Mouse (Mus musculus) intestine, embryonic 16.5 days (tissue): ENCODE data around the gene Fundc2. TPM values are rescaled to one million over a fixed set of nuclear protein-coding genes. Genes with fewer than 3 reads are reported as not detected.

Experiments
- ATAC-seq: fragments of 200-750 bp; cut with Nextera tagmentation; 2 replicates; pipeline ENCODE4 v1.8.0; 2017; ENCODE audit warnings: moderate TSS enrichment, moderate library complexity
- H3K27ac ChIP-seq: fragments of 300-500 bp; sonication (generic); 2 replicates; pipeline ENCODE4 v1.5.1; 2014; ENCODE audit warnings: mild to moderate bottlenecking, low read length
- H3K27me3 ChIP-seq: fragments of 300-500 bp; sonication (generic); replicated peaks from 2 replicates; pipeline ENCODE4 v1.6.1; 2014; ENCODE audit warnings: low read length, control low read depth, mixed read lengths; ENCODE audit not compliant: control insufficient read depth, insufficient read depth
- H3K36me3 ChIP-seq: fragments of 300-500 bp; sonication (generic); 2 replicates; pipeline ENCODE4 v1.6.1; 2014; ENCODE audit warnings: low read length, control low read depth; ENCODE audit not compliant: control insufficient read depth, insufficient read depth
- H3K4me1 ChIP-seq: fragments of 300-500 bp; sonication (generic); 2 replicates; pipeline ENCODE4 v1.6.1; 2014; ENCODE audit warnings: low read length, control low read depth, mixed read lengths; ENCODE audit not compliant: control insufficient read depth, insufficient read depth
- H3K4me2 ChIP-seq: fragments of 300-500 bp; sonication (generic); 2 replicates; pipeline ENCODE4 v1.6.1; 2014; ENCODE audit warnings: low read depth, low read length, control low read depth
- H3K4me3 ChIP-seq: fragments of 300-500 bp; sonication (generic); 2 replicates; pipeline ENCODE4 v1.5.1; 2014; ENCODE audit warnings: mild to moderate bottlenecking, low read length
- H3K9ac ChIP-seq: fragments of 300-500 bp; sonication (generic); 2 replicates; pipeline ENCODE4 v1.6.1; 2014; ENCODE audit warnings: low read depth, low read length
- H3K9me3 ChIP-seq: fragments of 300-500 bp; sonication (generic); 2 replicates; pipeline ENCODE4 v1.6.1; 2016; ENCODE audit warnings: low read length, control low read depth; ENCODE audit not compliant: control insufficient read depth
- WGBS: fragments of 180-500 bp; shearing (Covaris S2); extraction: QIAGEN DNeasy Blood & Tissue Kit; methylation state at CpG from one replicate; pipeline ENCODE4 v1.1.7; 2014; 5-methylcytosine and 5-hydroxymethylcytosine counted together
- polyA plus RNA-seq: library from polyadenylated mRNA; unstranded; fragments of >200 nt; fragmentation: Nextera tagmentation; extraction: Ambion mirVana; gene quantifications from 2 replicates; pipeline ENCODE4 v1.2.1, GENCODE M21; 2015

Fundc2 gene
- polyA plus RNA-seq: 54.7 and 55.7 TPM in 2 replicates

DNA sequence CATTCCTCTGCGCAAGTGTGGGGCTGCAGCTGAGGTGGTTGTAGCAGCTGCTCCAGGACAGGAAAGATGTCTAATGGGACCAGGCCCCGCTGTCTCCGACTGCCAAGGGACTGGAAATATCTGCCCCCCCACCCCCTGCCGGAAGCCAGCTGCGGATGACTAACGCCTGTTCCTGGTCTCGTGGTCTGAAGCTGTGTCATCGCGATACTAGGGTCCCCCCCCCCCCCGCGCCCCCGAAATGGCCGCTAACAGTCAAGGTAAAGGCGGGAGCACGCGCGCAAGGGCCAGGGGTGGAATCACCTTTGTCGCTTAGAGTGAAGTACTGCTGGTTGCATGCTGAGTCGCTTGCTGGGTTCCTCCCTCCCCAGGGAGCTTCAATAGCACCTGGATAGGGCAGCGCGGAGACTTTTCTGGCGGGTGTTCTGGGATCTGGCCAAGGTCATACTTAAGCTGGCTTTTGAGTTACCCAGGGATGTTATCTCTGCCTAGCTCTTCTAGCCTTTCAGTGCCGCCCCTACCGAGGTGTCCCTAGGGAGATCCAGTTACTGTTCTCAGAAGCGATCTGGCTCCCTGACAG lies at the start of gene Fundc2, which contains the start of gene F8:
Gene Fundc2 (plus strand): TSS at position 205 of the 577 bp plus-strand sequence.
Gene F8 (minus strand): TSS at position 421 of the 577 bp plus-strand sequence.
- WGBS: 6% methylated on average over 22 of the region's 25 CpGs
- Histone ChIP-seq H3K4me3 (peak within 1 kb of the TSS; percentile 55), H3K4me2 (peak within 1 kb of the TSS; percentile 43), H3K9ac (peak within 1 kb of the TSS; percentile 73), H3K36me3 (no peaks in the 10 kb centered on the region), H3K27me3 (no peaks in the 10 kb centered on the region), H3K4me1 (no peaks in the 10 kb centered on the region), H3K9me3 (no peaks in the 10 kb centered on the region), H3K27ac (peak within 1 kb of the TSS; percentile 79)
- ATAC-seq: peak; percentile 97

DNA sequence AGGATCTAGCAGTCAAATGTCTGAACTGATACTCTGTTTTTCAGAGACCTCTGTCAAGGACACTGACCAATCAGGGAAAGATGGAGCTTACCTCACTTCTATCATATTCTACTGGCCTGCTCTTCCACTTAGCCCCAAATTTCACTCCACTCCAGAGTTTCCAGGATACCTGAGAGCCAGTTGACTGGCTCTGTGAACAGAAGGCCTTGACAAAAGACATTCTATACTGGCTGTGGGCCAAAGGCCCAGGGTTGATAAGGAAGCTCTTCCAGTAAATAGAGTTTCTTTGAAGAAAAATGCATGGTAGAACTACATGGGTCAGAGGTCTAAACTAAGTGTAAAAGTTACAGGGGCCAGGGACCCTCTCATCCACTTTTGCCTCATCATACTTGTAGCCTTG lies 12.0 kb upstream of the Fundc2 start:
- Histone ChIP-seq H3K9me3 (no peaks in the 10 kb centered on the region), H3K27me3 (no peaks in the 10 kb centered on the region)
- ATAC-seq: peak; percentile 42; the same call in 1 of the 2 replicates

DNA sequence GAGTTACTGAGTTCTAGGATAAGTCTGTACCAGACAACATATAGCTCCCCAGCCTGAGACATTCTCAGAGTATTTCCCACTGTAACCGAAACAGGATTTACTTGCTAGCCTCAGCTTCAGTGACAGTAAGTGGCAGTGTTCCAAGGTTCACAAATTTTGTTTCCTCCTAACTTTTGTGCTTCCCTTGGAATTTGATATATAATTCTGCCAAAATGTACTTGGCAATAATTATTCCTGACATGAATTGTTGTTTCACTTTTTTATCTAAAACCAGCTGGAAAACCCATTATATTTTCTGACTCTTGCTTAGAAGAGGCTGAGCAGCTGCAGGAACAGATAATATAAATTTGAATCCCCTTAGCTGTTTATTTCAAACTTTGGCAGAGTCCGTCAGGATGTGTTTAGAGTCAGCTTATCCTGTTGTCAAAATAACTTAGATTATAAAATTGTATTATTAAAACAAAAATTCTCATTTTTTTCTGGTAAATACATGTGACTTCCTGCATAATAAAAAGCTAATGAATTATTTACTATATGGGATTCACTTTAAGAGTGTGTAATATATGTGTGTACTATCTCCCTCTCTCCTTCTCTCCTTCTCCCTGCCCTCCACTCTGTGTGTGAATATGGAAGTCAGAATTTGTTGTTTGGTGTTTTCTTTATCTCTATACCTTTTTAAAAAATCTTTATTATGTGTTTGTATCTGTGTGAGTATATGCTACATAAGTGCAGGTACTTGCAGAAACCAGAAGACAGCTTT lies 9.4 kb upstream of the Fundc2 start:
- Histone ChIP-seq H3K4me3 (no peak overlapping the region), H3K36me3 (no peaks in the 10 kb centered on the region), H3K27ac (no peak overlapping the region; the same call in 1 of the 2 replicates), H3K4me1 (no peaks in the 10 kb centered on the region), H3K27me3 (no peaks in the 10 kb centered on the region), H3K4me2 (no peak overlapping the region), H3K9ac (no peak overlapping the region), H3K9me3 (no peaks in the 10 kb centered on the region)
- 55% methylated on average over 2 of the region's 2 CpGs for WGBS
- no peak for ATAC-seq

More for the DNA sequence above, 12.0 kb upstream of the Fundc2 start:
- H3K27ac ChIP-seq: no peak overlapping the region
- no peak overlapping the region for H3K4me3 ChIP-seq
- H3K4me1 ChIP-seq: no peaks in the 10 kb centered on the region
- no peak overlapping the region for H3K9ac ChIP-seq
- H3K4me2 ChIP-seq: no peak overlapping the region
- H3K36me3 ChIP-seq: no peaks in the 10 kb centered on the region

DNA sequence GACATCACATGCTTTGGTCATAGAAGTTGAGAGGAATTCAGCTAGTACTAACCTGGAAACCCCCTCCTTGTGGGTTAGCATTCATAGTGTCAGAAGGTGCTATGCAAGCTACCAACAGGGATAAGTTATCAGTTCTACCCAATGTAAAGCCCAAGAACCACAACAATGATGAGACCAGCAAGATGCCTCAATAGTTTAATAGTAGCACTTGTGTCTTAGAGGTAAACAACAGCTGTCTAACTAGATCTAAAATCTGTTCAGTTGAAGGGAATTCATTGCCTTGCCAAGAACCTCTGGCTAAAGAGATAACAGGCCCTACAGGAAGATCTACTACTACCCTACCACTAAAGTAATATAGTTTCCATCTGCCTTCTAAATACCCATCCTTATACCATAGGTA lies 5.4 kb upstream of the Fundc2 start:
- no peaks in the 10 kb centered on the region for H3K4me1 ChIP-seq
- H3K4me2 ChIP-seq: no peak overlapping the region
- H3K27ac ChIP-seq: no peak overlapping the region
- H3K36me3 ChIP-seq: no peaks in the 10 kb centered on the region
- no peak overlapping the region for H3K4me3 ChIP-seq
- no peaks in the 10 kb centered on the region for H3K9me3 ChIP-seq
- no peak overlapping the region for H3K9ac ChIP-seq
- no peaks in the 10 kb centered on the region for H3K27me3 ChIP-seq
- no peak for ATAC-seq

DNA sequence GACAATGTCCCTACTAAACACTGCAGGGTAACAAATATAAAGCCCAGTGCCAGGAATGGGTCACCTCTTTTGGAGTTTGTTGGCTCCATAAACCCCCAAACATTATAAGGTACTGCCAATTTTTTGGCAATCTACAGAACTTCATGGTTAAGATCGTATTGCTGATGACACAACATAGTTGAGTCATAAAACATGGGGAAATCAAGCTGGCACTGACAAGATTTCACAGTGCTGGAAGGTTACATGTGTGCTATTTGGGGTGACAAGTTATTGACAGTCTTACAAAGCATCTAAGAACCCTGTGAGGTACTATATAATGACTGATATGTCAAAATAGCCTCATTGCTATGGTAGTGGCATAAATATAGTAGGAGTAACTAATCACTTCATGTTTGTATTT lies 1.0 kb upstream of the Fundc2 start:
- Histone ChIP-seq H3K4me1 (no peaks in the 10 kb centered on the region), H3K27ac (no peak overlapping the region), H3K27me3 (no peaks in the 10 kb centered on the region), H3K9ac (no peak overlapping the region), H3K4me3 (no peak overlapping the region), H3K4me2 (no peak overlapping the region), H3K36me3 (no peaks in the 10 kb centered on the region), H3K9me3 (no peaks in the 10 kb centered on the region)
- no peak for ATAC-seq
- WGBS: 90% methylated on average over 1 of the region's 1 CpGs

DNA sequence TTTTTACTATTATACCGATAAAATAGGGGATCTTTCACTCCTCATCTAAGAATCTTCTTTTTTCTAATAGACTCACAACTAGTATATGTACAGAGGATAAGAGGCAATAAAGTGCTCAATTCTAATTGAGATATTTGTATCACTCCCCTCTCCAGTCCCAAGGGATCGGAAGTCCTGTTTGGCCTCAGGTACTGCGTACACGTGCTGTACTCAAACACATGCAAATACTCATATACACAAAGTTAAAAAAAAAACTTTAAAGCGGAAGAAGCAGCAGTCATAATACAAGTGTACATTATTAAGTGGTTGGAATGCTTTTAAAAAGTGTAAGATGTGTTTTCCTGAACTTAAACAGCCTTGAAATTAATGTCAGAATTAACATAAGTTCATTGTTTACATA lies 500 bp upstream of the Fundc2 start:
- Histone ChIP-seq H3K4me1 (no peaks in the 10 kb centered on the region), H3K4me3 (peak overlapping the region; percentile 55), H3K9ac (peak overlapping the region; percentile 73; the same call in 1 of the 2 replicates), H3K4me2 (peak overlapping the region; percentile 43), H3K9me3 (no peaks in the 10 kb centered on the region), H3K36me3 (no peaks in the 10 kb centered on the region), H3K27me3 (no peaks in the 10 kb centered on the region), H3K27ac (no peak overlapping the region)
- 0 out of 2 replicates have a peak, but pooled peaks have one; percentile 43 for ATAC-seq
- 67% methylated on average over 5 of the region's 5 CpGs for WGBS

DNA sequence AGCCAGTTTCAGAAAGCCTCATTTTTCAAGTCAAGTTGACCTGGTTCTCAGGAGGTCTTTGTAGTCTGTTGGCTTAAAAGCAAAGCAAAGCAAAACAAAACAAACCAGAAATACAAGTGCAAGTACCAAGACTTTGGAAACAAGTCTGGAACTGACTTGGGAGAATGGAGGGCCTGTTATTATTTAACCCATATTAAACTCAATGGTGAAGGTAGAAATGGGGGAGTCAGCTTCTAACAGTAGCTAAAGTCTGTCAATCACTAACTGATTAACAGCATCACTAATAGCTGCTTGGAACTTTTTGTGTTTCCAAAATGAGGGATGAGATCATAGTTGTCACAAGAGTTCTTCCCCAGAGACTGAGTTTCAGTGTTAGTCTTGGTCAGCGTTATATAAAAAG lies 17.3 kb downstream of the Fundc2 start:
- Histone ChIP-seq H3K27me3 (no peaks in the 10 kb centered on the region), H3K4me3 (no peak overlapping the region), H3K4me1 (no peaks in the 10 kb centered on the region), H3K36me3 (no peaks in the 10 kb centered on the region), H3K9ac (no peak overlapping the region), H3K27ac (no peak overlapping the region), H3K4me2 (no peak overlapping the region), H3K9me3 (no peaks in the 10 kb centered on the region)
- ATAC-seq: no peak
- WGBS: 81% methylated on average over 1 of the region's 1 CpGs

DNA sequence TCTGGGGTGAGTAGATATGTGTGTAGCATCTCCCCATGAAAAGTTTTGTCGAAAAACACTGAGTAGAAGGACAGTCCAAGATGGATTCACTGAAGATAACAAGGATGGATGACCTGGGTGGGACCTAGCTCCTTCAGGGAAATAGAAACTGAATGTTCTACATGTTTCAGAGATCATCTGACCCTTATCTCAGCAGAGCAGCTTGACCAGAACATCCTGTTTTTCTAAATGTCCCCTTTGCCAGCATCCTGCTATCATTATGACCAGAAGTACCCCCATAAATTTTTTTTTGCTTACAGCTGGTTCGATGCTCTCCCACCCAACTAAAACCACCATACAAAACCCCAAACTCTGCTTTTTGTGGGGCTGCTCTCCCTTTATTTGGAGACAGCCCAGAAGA lies 20.5 kb downstream of the Fundc2 start:
- Histone ChIP-seq H3K9me3 (no peaks in the 10 kb centered on the region), H3K4me3 (no peak overlapping the region), H3K27ac (no peak overlapping the region), H3K36me3 (no peaks in the 10 kb centered on the region), H3K27me3 (no peaks in the 10 kb centered on the region), H3K9ac (no peak overlapping the region), H3K4me1 (no peaks in the 10 kb centered on the region), H3K4me2 (no peak overlapping the region)
- 63% methylated on average over 2 of the region's 2 CpGs for WGBS
- no peak for ATAC-seq

DNA sequence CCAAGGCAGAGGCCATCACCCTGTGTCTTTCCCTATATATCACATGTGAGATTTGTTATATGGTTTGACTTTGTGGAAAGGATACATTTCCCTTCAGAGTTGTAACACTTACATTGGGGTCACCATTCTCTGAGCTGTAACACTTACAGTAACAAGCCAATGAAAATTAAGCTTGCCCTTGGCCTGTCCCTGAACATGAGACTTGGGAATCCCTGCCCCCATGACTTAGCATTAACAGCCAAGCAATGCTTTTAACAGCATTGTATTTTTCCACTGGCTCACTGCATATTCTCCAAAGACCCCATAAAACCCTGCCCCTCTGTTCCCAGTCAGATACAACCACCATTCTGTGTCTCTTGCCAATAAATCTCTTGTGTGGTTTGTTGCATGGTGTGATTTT lies 21.2 kb downstream of the Fundc2 start:
- H3K4me1 ChIP-seq: no peaks in the 10 kb centered on the region
- ATAC-seq: no peak
- H3K9ac ChIP-seq: no peak overlapping the region
- no peak overlapping the region for H3K27ac ChIP-seq
- H3K9me3 ChIP-seq: no peaks in the 10 kb centered on the region
- H3K4me2 ChIP-seq: no peak overlapping the region
- H3K36me3 ChIP-seq: no peaks in the 10 kb centered on the region
- H3K4me3 ChIP-seq: no peak overlapping the region
- H3K27me3 ChIP-seq: no peaks in the 10 kb centered on the region
